Mouse (Mus musculus): Measurements from ENCODE around the gene Atp2b2.

- TF ChIP-seq EP300 (IDR thresholded peaks at IDR 0.05; ENCODE audit: low read depth in 1 of 2, low read length in 2 of 2) (no peak), POLR2A (IDR thresholded peaks at IDR 0.05; ENCODE audit: control insufficient read depth in 1 of 2, insufficient read depth in 1 of 2, low read depth in 1 of 2, low read length in 2 of 2, poor library complexity in 1 of 2) (no peak), CHD1 (IDR thresholded peaks at IDR 0.05; ENCODE audit: low read depth, low read length) (no peak), CTCF (IDR thresholded peaks at IDR 0.05 in 2 of 3, conservative IDR thresholded peaks at IDR 0.05 in 1 of 3; ENCODE audit: control insufficient read depth in 1 of 3, insufficient read depth in 1 of 3, low read depth in 2 of 3, low read length in 3 of 3, poor library complexity in 1 of 3, severe bottlenecking in 1 of 3) (no peak), MAFK (IDR thresholded peaks at IDR 0.05; ENCODE audit: borderline replicate concordance, low read depth, low read length) (no peak), GATA1 (IDR thresholded peaks at IDR 0.05; ENCODE audit: low read depth, low read length) (no peak), HCFC1 (IDR thresholded peaks at IDR 0.05; ENCODE audit: low read depth, low read length) (no peak), ELF1 (IDR thresholded peaks at IDR 0.05; ENCODE audit: low read depth, low read length) (no peak), POLR2AphosphoS5 (IDR thresholded peaks at IDR 0.05; ENCODE audit: borderline replicate concordance, low read depth, low read length) (no peak), TCF12 (IDR thresholded peaks at IDR 0.05; ENCODE audit: low read depth, low read length) (no peak), MAX (IDR thresholded peaks at IDR 0.05; ENCODE audit: low read length) (no peak), CHD2 (IDR thresholded peaks at IDR 0.05; ENCODE audit: low read length) (no peak), E2F4 (IDR thresholded peaks at IDR 0.05; ENCODE audit: borderline replicate concordance, low read depth, low read length) (no peak), MAZ (IDR thresholded peaks at IDR 0.05; ENCODE audit: low read depth, low read length) (no peak)
These were observed 64.2 kb downstream of the Atp2b2 start for GRCm38 (mm10) chr6:113978091-113978650.

All from MEL (cell line).